Mouse (Mus musculus) hindbrain, embryonic 12.5 days (tissue): ENCODE measurements at regions not wholly inside any gene's neighbourhood (a gene's known extent, or its start where the extent isn't known, plus 50 kb on each side); places are given as distances from the start of the nearest gene placed in this dataset.
"Not testable (repeated sequence)": the region's sequence is repeated elsewhere in the genome, so short reads cannot be mapped to it uniquely, and the experiment has no call there.

Source experiments
- ATAC-seq: fragments of 200-750 bp; cut with Nextera tagmentation; 2 replicates; pipeline ENCODE4 v1.8.0; 2017; ENCODE audit warnings: moderate TSS enrichment; ENCODE audit not compliant: low FRiP score
- H3K27ac ChIP-seq: fragments of 300-500 bp; sonication (generic); 2 replicates; pipeline ENCODE4 v1.5.1; 2016; ENCODE audit warnings: mild to moderate bottlenecking
- H3K27me3 ChIP-seq: fragments of 300-500 bp; sonication (generic); 2 replicates; pipeline ENCODE4 v1.6.1; 2016; ENCODE audit warnings: mild to moderate bottlenecking
- H3K36me3 ChIP-seq: fragments of 300-500 bp; sonication (generic); 2 replicates; pipeline ENCODE4 v1.6.1; 2016; ENCODE audit warnings: mild to moderate bottlenecking
- H3K4me1 ChIP-seq: fragments of 300-500 bp; sonication (generic); 2 replicates; pipeline ENCODE4 v1.6.1; 2016
- H3K4me2 ChIP-seq: fragments of 300-500 bp; sonication (generic); replicated peaks from 2 replicates; pipeline ENCODE4 v1.6.1; 2016; ENCODE audit warnings: mild to moderate bottlenecking
- H3K4me3 ChIP-seq: fragments of 300-500 bp; sonication (generic); 2 replicates; pipeline ENCODE4 v1.5.1; 2016; ENCODE audit warnings: mild to moderate bottlenecking
- H3K9ac ChIP-seq: fragments of 300-500 bp; sonication (generic); 2 replicates; pipeline ENCODE4 v1.6.1; 2016; ENCODE audit warnings: mild to moderate bottlenecking, moderate library complexity
- H3K9me3 ChIP-seq: fragments of 300-500 bp; sonication (generic); replicated peaks from 2 replicates; pipeline ENCODE4 v1.6.1; 2016; ENCODE audit warnings: mild to moderate bottlenecking
- WGBS: fragments of 180-500 bp; shearing (Covaris S2); methylation state at CpG from one replicate; pipeline ENCODE4 v1.1.7; 2016; 5-methylcytosine and 5-hydroxymethylcytosine counted together

- no peak overlapping the region for H3K27ac ChIP-seq
- 85% methylated on average over 2 of the region's 2 CpGs for WGBS
- no peak overlapping the region for H3K9ac ChIP-seq
- no peak for ATAC-seq
- H3K27me3 ChIP-seq = no peaks in the 10 kb centered on the region
- no peak overlapping the region for H3K4me3 ChIP-seq
- H3K9me3 ChIP-seq = peaks cover 19% of the 10 kb centered on the region; the same call in 1 of the 2 replicates
- no peaks in the 10 kb centered on the region for H3K4me1 ChIP-seq
- no peak overlapping the region for H3K4me2 ChIP-seq
- H3K36me3 ChIP-seq = no peaks in the 10 kb centered on the region
Observed at GRCm38 (mm10) chr12:114468857-114469256, 925.1 kb downstream of the Adam6a start.

GRCm38 (mm10) chr12:114472678-114473077 lies 929.0 kb downstream of the Adam6a start:
- H3K4me2 ChIP-seq, H3K27me3 ChIP-seq, H3K27ac ChIP-seq, H3K4me1 ChIP-seq, H3K36me3 ChIP-seq, ATAC-seq, H3K4me3 ChIP-seq, H3K9ac ChIP-seq: not testable (repeated sequence)
- peaks cover 17% of the 10 kb centered on the region for H3K9me3 ChIP-seq

DNA sequence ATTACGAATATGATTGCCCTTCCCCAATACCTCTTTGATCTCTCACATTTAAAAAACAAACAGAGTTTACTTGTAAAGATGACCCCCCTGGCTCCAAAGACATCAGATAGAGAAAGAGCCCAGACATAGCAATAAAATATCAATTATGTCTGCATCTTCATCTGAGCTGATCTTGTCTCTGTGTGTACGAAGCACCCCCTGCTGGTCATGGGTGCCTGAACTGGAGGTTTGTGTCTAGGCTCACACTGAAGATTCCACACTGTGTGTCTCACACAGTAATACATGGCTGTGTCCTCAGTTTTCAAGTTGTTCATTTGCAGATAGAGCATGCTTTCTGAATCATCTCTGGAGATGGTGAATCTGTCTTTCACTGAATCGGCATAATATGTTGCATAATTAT lies 935.0 kb downstream of the Adam6a start:
- Histone ChIP-seq H3K4me1 (no peaks in the 10 kb centered on the region), H3K4me3 (no peak overlapping the region), H3K9me3 (peaks cover 17% of the 10 kb centered on the region), H3K9ac (no peak overlapping the region), H3K36me3 (no peaks in the 10 kb centered on the region), H3K4me2 (no peak overlapping the region), H3K27ac (no peak overlapping the region), H3K27me3 (no peaks in the 10 kb centered on the region)
- WGBS = 84% methylated on average over 3 of the region's 3 CpGs
- no peak for ATAC-seq

DNA sequence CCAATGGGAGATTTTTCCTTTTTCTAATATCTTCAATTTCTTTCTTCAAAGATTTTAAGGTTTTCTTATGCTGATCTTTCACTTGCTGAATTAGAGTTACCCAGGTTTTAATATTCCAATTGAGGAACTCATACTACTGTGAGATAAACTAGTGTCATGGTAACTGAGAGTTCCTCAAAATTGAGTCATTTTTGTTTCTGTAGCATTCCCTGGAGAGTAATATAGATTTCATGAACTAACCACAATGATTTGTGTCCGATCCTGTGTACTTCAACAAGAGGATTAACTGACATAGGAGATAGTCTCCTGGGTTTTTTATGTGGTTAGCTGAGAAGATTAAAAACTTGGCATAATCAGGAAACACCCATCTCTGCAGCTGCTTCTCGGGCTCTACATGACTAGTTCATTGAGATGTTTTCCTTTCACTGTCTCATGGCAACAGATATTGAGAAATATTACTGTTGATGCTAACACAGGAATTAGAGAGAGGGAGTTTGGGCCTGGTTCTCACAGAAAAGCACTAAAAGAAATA lies 949.9 kb downstream of the Adam6a start:
- H3K4me1 ChIP-seq, H3K27me3 ChIP-seq, H3K9ac ChIP-seq, ATAC-seq, H3K4me3 ChIP-seq, H3K4me2 ChIP-seq, H3K9me3 ChIP-seq, H3K36me3 ChIP-seq, H3K27ac ChIP-seq: not testable (repeated sequence)
- WGBS = 75% methylated on average over 2 of the region's 2 CpGs

GRCm38 (mm10) chr12:114495741-114496140 lies 952.0 kb downstream of the Adam6a start:
- Histone ChIP-seq H3K36me3 (no peaks in the 10 kb centered on the region), H3K27me3 (no peaks in the 10 kb centered on the region), H3K9me3 (peaks cover 6% of the 10 kb centered on the region), H3K4me2 (no peak overlapping the region), H3K4me3 (no peak overlapping the region), H3K9ac (no peak overlapping the region), H3K27ac (no peak overlapping the region), H3K4me1 (no peaks in the 10 kb centered on the region)
- ATAC-seq = no peak
- WGBS = 35% methylated on average over 2 of the region's 2 CpGs

- no peak overlapping the region for H3K9ac ChIP-seq
- H3K9me3 ChIP-seq = peaks cover 6% of the 10 kb centered on the region; the same call in 1 of the 2 replicates
- no peak overlapping the region for H3K4me3 ChIP-seq
- H3K4me1 ChIP-seq = no peaks in the 10 kb centered on the region
- no peak for ATAC-seq
- no peak overlapping the region for H3K27ac ChIP-seq
- H3K4me2 ChIP-seq = no peak overlapping the region
- H3K27me3 ChIP-seq = no peaks in the 10 kb centered on the region
- no peaks in the 10 kb centered on the region for H3K36me3 ChIP-seq
- WGBS = 83% methylated on average over 2 of the region's 2 CpGs
Observed at GRCm38 (mm10) chr12:114513143-114513542, 969.4 kb downstream of the Adam6a start.

GRCm38 (mm10) chr12:114542094-114542493 lies 998.4 kb downstream of the Adam6a start:
- WGBS = 47% methylated on average over 1 of the region's 1 CpGs
- not testable (repeated sequence) for H3K9me3 ChIP-seq, ATAC-seq, H3K36me3 ChIP-seq, H3K27me3 ChIP-seq, H3K27ac ChIP-seq, H3K4me1 ChIP-seq, H3K4me2 ChIP-seq, H3K4me3 ChIP-seq, H3K9ac ChIP-seq

- peaks cover 18% of the 10 kb centered on the region for H3K9me3 ChIP-seq
- not testable (repeated sequence) for H3K27me3 ChIP-seq
- 53% methylated on average over 1 of the region's 1 CpGs for WGBS
Observed at GRCm38 (mm10) chr12:114544931-114545330, 1001.2 kb downstream of the Adam6a start.

GRCm38 (mm10) chr12:114562440-114562839 lies 1018.7 kb downstream of the Adam6a start:
- Histone ChIP-seq H3K27ac (no peak overlapping the region), H3K27me3 (no peaks in the 10 kb centered on the region), H3K9ac (no peak overlapping the region), H3K4me3 (no peak overlapping the region), H3K9me3 (peaks cover 40% of the 10 kb centered on the region), H3K4me2 (no peak overlapping the region), H3K4me1 (no peaks in the 10 kb centered on the region), H3K36me3 (no peaks in the 10 kb centered on the region)
- 61% methylated on average over 1 of the region's 1 CpGs for WGBS
- ATAC-seq = no peak

More at GRCm38 (mm10) chr12:114544931-114545330, 1001.2 kb downstream of the Adam6a start:
- not testable (repeated sequence) for H3K4me3 ChIP-seq, H3K4me2 ChIP-seq, H3K36me3 ChIP-seq, H3K4me1 ChIP-seq, ATAC-seq, H3K27ac ChIP-seq, H3K9ac ChIP-seq

GRCm38 (mm10) chr12:114562978-114563377 lies 1019.3 kb downstream of the Adam6a start:
- ATAC-seq = no peak
- H3K36me3 ChIP-seq = no peaks in the 10 kb centered on the region
- peaks cover 40% of the 10 kb centered on the region for H3K9me3 ChIP-seq
- no peak overlapping the region for H3K9ac ChIP-seq
- H3K4me2 ChIP-seq = no peak overlapping the region
- WGBS = 55% methylated on average over 5 of the region's 5 CpGs
- H3K27ac ChIP-seq = no peak overlapping the region
- H3K27me3 ChIP-seq = no peaks in the 10 kb centered on the region
- H3K4me3 ChIP-seq = no peak overlapping the region
- H3K4me1 ChIP-seq = no peaks in the 10 kb centered on the region

GRCm38 (mm10) chr12:114563683-114564082 lies 1020.0 kb downstream of the Adam6a start:
- Histone ChIP-seq H3K9ac (no peak overlapping the region), H3K36me3 (no peaks in the 10 kb centered on the region), H3K4me1 (no peaks in the 10 kb centered on the region), H3K4me3 (no peak overlapping the region), H3K9me3 (peaks cover 36% of the 10 kb centered on the region), H3K27ac (no peak overlapping the region), H3K27me3 (no peaks in the 10 kb centered on the region), H3K4me2 (no peak overlapping the region)
- 39% methylated on average over 1 of the region's 1 CpGs for WGBS
- no peak for ATAC-seq

DNA sequence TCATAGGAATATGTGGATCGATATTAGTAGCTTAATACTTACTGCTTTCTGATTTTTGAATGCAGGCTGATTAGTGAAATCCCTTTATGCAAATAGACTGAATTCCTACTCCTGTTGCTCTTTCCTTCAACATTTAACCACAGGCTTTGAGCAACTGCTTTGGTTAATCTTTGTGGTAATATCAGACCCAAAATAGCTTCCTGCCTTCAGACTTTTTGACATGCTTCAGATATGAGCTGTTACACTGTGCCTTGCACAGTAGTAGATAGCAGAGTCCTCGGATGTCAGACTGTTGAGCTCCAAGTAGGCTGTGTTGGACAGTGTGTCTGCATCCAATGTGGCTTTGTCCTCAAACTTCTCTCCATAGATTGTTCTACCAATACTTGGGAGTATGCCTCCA lies 1020.6 kb downstream of the Adam6a start:
- Histone ChIP-seq H3K36me3 (no peaks in the 10 kb centered on the region), H3K4me2 (no peak overlapping the region), H3K9ac (no peak overlapping the region), H3K4me3 (no peak overlapping the region), H3K4me1 (no peaks in the 10 kb centered on the region), H3K27me3 (no peaks in the 10 kb centered on the region), H3K27ac (no peak overlapping the region), H3K9me3 (peaks cover 36% of the 10 kb centered on the region)
- 68% methylated on average over 2 of the region's 2 CpGs for WGBS
- ATAC-seq = no peak

- Histone ChIP-seq H3K9ac (no peak overlapping the region), H3K4me3 (no peak overlapping the region), H3K27me3 (no peaks in the 10 kb centered on the region), H3K36me3 (no peaks in the 10 kb centered on the region), H3K9me3 (peaks cover 39% of the 10 kb centered on the region), H3K4me1 (no peaks in the 10 kb centered on the region), H3K27ac (no peak overlapping the region), H3K4me2 (no peak overlapping the region)
- WGBS = 58% methylated on average over 1 of the region's 1 CpGs
- ATAC-seq = no peak
Observed at GRCm38 (mm10) chr12:114583371-114583770, 1039.7 kb downstream of the Adam6a start.
